Mouse (Mus musculus) liver, embryonic 12.5 days (tissue): ENCODE results near the gene Gm17657. TPM values are rescaled to one million over a fixed set of nuclear protein-coding genes. Genes with fewer than 3 reads are reported as not detected.

Source experiments
- ATAC-seq: fragments of 200-750 bp; cut with Nextera tagmentation; 2 replicates; pipeline ENCODE4 v1.8.0; 2017; ENCODE audit warnings: moderate number of reproducible peaks, mild to moderate bottlenecking, moderate library complexity
- H3K27ac ChIP-seq: fragments of 300-500 bp; sonication (generic); 2 replicates; pipeline ENCODE4 v1.5.1; 2016; ENCODE audit warnings: mild to moderate bottlenecking
- H3K27me3 ChIP-seq: fragments of 300-500 bp; sonication (generic); replicated peaks from 2 replicates; pipeline ENCODE4 v1.6.1; 2016; ENCODE audit warnings: mild to moderate bottlenecking, moderate library complexity
- H3K36me3 ChIP-seq: fragments of 300-500 bp; sonication (generic); 2 replicates; pipeline ENCODE4 v1.6.1; 2016; ENCODE audit warnings: mild to moderate bottlenecking, moderate library complexity
- H3K4me1 ChIP-seq: fragments of 300-500 bp; sonication (generic); 2 replicates; pipeline ENCODE4 v1.6.1; 2016
- H3K4me2 ChIP-seq: fragments of 300-500 bp; sonication (generic); 2 replicates; pipeline ENCODE4 v1.6.1; 2016; ENCODE audit warnings: mild to moderate bottlenecking, moderate library complexity
- H3K4me3 ChIP-seq: fragments of 300-500 bp; sonication (generic); 2 replicates; pipeline ENCODE4 v1.5.1; 2016; ENCODE audit warnings: mild to moderate bottlenecking, moderate library complexity
- H3K9ac ChIP-seq: fragments of 300-500 bp; sonication (generic); 2 replicates; pipeline ENCODE4 v1.6.1; 2016; ENCODE audit warnings: mild to moderate bottlenecking, moderate library complexity
- H3K9me3 ChIP-seq: fragments of 300-500 bp; sonication (generic); replicated peaks from 2 replicates; pipeline ENCODE4 v1.6.1; 2016; ENCODE audit warnings: mild to moderate bottlenecking, moderate library complexity
- WGBS: fragments of 180-500 bp; shearing (Covaris S2); methylation state at CpG from one replicate; pipeline ENCODE4 v1.1.7; 2016; ENCODE audit not compliant: insufficient replicate concordance; 5-methylcytosine and 5-hydroxymethylcytosine counted together
- microRNA-seq: library from miRNA; unstranded; fragments of <30 nt; microRNA quantifications from one replicate; pipeline ENCODE4, GENCODE M21; 2017
- polyA plus RNA-seq: library from polyadenylated mRNA; unstranded; fragments of >200 nt; fragmentation: Nextera tagmentation; extraction: Ambion mirVana; gene quantifications from 2 replicates; pipeline ENCODE4 v1.2.1, GENCODE M21; 2016

The Gm17657 gene
- polyA plus RNA-seq, 1 experiment from 2014 or later: not detected

- H3K4me1 ChIP-seq: peaks cover 41% of the 10 kb centered on the region
- 58% methylated on average over 4 of the region's 4 CpGs for WGBS
- no peak overlapping the region for H3K27ac ChIP-seq
- no peak overlapping the region for H3K4me3 ChIP-seq
- H3K9me3 ChIP-seq: no peaks in the 10 kb centered on the region
- H3K9ac ChIP-seq: no peak overlapping the region
- no peaks in the 10 kb centered on the region for H3K36me3 ChIP-seq
- no peak for ATAC-seq
- H3K27me3 ChIP-seq: peaks cover 23% of the 10 kb centered on the region; the same call in 1 of the 2 replicates
- no peak overlapping the region for H3K4me2 ChIP-seq
Observed at GRCm38 (mm10) chr17:29476461-29476860, 73.0 kb downstream of the Gm17657 start.

- ATAC-seq: no peak
- H3K9me3 ChIP-seq: no peaks in the 10 kb centered on the region
- no peak overlapping the region for H3K9ac ChIP-seq
- WGBS: 82% methylated on average over 3 of the region's 3 CpGs
- H3K4me3 ChIP-seq: no peak overlapping the region
- H3K36me3 ChIP-seq: no peaks in the 10 kb centered on the region
- H3K27ac ChIP-seq: no peak overlapping the region
- H3K27me3 ChIP-seq: peaks cover 30% of the 10 kb centered on the region; the same call in 1 of the 2 replicates
- peaks cover 35% of the 10 kb centered on the region for H3K4me1 ChIP-seq
- no peak overlapping the region for H3K4me2 ChIP-seq
Observed at GRCm38 (mm10) chr17:29475142-29475541, 74.3 kb downstream of the Gm17657 start.

DNA sequence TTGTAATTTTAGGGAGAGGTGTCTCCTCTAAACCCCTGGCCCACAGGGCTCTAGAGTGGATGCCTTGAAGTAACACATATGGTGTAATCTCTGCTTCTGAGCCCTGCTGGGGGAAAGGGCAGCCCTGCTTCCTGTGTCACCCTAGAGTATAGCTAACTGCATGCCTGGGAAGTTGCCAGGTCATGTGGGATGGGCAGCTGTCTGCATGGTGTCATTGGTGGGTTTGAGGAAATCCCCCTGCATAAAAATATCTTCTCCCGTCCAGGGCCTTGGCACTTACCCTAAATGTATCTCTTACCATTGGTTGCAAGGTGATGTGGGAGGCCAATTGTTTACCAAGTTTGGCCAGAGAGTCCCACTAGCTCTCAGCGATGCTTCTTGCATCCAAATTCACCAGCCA, 75.4 kb downstream of the Gm17657 start:
- Histone ChIP-seq H3K27me3 (peaks cover 41% of the 10 kb centered on the region), H3K36me3 (no peaks in the 10 kb centered on the region), H3K9me3 (no peaks in the 10 kb centered on the region), H3K9ac (no peak overlapping the region), H3K4me3 (no peak overlapping the region), H3K4me2 (no peak overlapping the region), H3K27ac (no peak overlapping the region), H3K4me1 (peaks cover 35% of the 10 kb centered on the region)
- no peak for ATAC-seq
- WGBS: 80% methylated on average over 2 of the region's 2 CpGs

DNA sequence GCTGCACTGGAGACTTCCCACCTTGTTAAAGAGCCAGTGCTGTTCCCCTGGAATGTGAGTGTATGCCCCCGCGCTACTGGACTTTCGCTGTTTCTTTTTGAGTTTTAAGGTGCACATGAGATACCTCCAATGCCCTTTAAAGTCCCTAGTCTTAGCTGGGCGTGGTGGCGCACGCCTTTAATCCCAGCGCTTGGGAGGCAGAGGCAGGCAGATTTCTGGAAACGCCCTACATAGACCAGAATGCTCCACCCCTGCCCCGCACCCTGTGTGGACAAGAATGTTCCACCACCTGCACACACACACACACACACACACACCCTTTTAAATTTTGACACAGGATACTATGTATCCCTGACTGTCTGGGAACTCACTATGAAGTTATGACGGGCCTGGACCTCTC, 76.0 kb downstream of the Gm17657 start:
- Histone ChIP-seq H3K36me3 (no peaks in the 10 kb centered on the region), H3K9me3 (no peaks in the 10 kb centered on the region), H3K4me3 (no peak overlapping the region), H3K9ac (no peak overlapping the region), H3K27me3 (peaks cover 45% of the 10 kb centered on the region), H3K4me2 (no peak overlapping the region), H3K4me1 (peaks cover 31% of the 10 kb centered on the region), H3K27ac (no peak overlapping the region)
- 88% methylated on average over 10 of the region's 10 CpGs for WGBS
- ATAC-seq: no peak

Small RNA genes lying within 50 kb of the gene (microRNA-seq; reads per million reads assigned to microRNA genes)
- gene Mir7667: not detected

Other genes with a start within 250 kb of the Gm17657 start
- 0.37 and 0.59 TPM in 2 replicates for gene Pi16, start 232.0 kb downstream of the Gm17657 start, polyA plus RNA-seq
- 107 and 109 TPM in 2 replicates for gene Mtch1, start 201.7 kb downstream of the Gm17657 start, polyA plus RNA-seq
- 5.1 and 5.9 TPM in 2 replicates for gene Fgd2, start 188.7 kb downstream of the Gm17657 start, polyA plus RNA-seq
- 112 and 114 TPM in 2 replicates for gene Pim1, start 58.9 kb downstream of the Gm17657 start, polyA plus RNA-seq
- gene Tbc1d22b, start 147 bp upstream of the Gm17657 start, polyA plus RNA-seq: 7.4 and 7.9 TPM in 2 replicates
- gene Tmem217, start 2.7 kb upstream of the Gm17657 start, polyA plus RNA-seq: 0.67 and 0.68 TPM in 2 replicates
- 54.3 and 60.4 TPM in 2 replicates for gene Rnf8, start 65.2 kb upstream of the Gm17657 start, polyA plus RNA-seq
- 1.6 and 1.7 TPM in 2 replicates for gene Gm28043, start 65.2 kb upstream of the Gm17657 start, polyA plus RNA-seq
- 104 and 106 TPM in 2 replicates for gene Cmtr1, start 111.0 kb upstream of the Gm17657 start, polyA plus RNA-seq
- 9.8 and 10.8 TPM in 2 replicates for gene Ccdc167, start 167.4 kb upstream of the Gm17657 start, polyA plus RNA-seq